Mouse (Mus musculus): Measurements from ENCODE around the gene Gatad2b.

DNA sequence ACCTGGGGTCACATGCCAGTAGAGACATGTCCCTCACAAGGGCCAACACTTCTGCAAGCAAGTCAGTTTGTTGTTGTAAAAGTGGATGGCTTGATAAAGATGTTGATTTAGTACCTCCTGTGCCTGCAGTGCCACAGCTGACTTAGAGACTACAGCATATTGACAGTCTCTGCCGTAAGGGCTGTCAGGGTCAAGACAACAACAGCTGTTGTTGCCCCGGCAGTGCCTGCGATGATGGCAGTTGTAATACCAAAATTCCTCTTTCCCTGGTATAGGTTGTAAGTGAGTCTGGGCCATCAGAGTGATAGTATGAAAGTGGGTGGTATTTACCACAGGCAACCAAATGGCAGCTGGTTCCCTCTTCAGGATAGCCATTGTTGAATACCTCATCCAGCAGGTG lies 12.8 kb downstream of the Gatad2b start:
- TF ChIP-seq CTCF (IDR thresholded peaks at IDR 0.05; ENCODE audit: borderline replicate concordance, insufficient read depth, low read length) (no peak), POLR2A (IDR thresholded peaks at IDR 0.05; ENCODE audit: low read depth, low read length) (no peak)
